Mouse (Mus musculus): Measurements from ENCODE around the gene Rin1. TPM values are rescaled to one million over a fixed set of nuclear protein-coding genes. Genes with fewer than 3 reads are reported as not detected.
A peak's percentile ranks its signal among the peaks of the same experiment; 100 is the strongest.

Rin1 gene
- polyA plus RNA-seq, 1 experiment from 2014 or later = 2.5 TPM

DNA sequence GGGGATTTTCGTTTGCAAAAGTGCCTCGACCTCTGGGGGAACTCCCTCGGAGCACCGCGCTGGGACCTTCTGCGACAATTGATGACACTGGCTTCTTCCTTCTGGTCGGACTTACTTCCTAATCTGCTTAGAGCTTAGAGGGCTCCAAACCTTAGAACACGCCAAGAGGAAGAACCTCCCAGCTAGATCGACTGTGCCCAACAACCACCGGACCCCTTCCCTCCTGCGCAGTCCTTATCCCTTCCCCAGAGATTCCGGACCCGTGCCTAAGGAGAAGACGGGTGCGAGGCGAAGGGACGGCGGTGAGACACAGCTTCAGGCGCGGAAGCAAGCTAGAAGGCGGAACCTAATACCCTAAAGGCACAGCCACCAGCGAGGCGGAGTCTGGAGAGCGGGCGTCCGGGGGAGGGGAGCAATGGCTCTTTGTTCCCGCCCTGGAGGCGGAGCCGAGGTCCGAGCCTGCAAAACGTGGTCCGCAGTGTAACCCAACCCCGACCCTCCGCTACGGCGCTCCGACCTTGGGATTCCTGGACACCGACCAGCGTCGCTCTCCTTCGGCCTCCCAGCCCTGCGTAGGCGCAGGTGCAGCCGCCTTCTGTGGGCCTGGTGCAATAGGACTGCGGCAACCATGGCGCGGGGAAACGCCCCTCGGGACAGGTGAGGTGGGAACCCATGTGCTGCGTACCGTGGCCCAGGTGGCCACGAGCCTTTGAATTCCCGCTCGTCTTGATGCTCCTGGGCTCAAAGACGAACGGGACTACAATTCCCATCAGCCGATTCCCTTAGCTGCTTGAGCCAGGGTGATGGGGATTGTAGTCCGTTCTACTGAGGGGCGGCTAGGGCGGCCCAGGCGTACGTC is 26.4 kb upstream of the Rin1 start, which contains the start of gene Slc29a2:
Gene Slc29a2 (plus strand): TSS at position 240 of the 859 bp plus-strand sequence.
- Histone ChIP-seq H3K4me1 (peaks cover 8% of the 10 kb centered on the region), H3K27ac (peak within 1 kb of the TSS; percentile 76), H3K4me3 (peak within 1 kb of the TSS; percentile 72), H3K9ac (peak within 1 kb of the TSS; percentile 74), H3K4me2 (replicated peaks) (peak within 1 kb of the TSS; percentile 87), H3K9me3 (no peaks in the 10 kb centered on the region), H3K36me3 (peaks cover 19% of the 10 kb centered on the region), H3K27me3 (replicated peaks) (no peaks in the 10 kb centered on the region)
- peak; percentile 95 for ATAC-seq (ENCODE audit: low FRiP score, low read depth)
- under 1% methylated on average over 62 of the region's 62 CpGs for WGBS

DNA sequence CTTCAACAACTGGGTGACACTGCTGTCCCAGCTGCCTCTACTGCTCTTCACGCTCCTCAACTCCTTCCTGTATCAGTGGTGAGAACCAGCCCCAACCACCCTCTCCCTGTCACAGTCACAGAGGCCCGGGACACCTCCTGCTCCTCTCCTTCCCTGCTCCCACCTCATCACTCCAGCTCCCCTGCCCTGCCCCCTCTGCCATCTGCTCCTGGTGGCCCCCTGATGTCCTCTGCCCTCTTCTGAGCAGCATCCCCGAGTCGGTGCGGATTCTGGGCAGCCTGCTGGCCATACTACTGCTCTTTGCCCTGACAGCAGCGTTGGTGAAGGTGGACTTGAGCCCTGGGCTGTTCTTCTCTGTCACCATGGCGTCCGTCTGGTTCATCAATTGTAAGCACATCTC is 24.2 kb upstream of the Rin1 start:
- H3K27me3 ChIP-seq (replicated peaks) = no peaks in the 10 kb centered on the region
- peaks cover 40% of the 10 kb centered on the region for H3K36me3 ChIP-seq
- H3K4me1 ChIP-seq = peaks cover 8% of the 10 kb centered on the region
- no peak overlapping the region for H3K27ac ChIP-seq
- 94% methylated on average over 8 of the region's 8 CpGs for WGBS
- H3K9ac ChIP-seq = no peak overlapping the region
- H3K4me2 ChIP-seq (replicated peaks) = no peak overlapping the region
- ATAC-seq (ENCODE audit: low FRiP score, low read depth) = no peak
- H3K9me3 ChIP-seq = no peaks in the 10 kb centered on the region
- H3K4me3 ChIP-seq = no peak overlapping the region

DNA sequence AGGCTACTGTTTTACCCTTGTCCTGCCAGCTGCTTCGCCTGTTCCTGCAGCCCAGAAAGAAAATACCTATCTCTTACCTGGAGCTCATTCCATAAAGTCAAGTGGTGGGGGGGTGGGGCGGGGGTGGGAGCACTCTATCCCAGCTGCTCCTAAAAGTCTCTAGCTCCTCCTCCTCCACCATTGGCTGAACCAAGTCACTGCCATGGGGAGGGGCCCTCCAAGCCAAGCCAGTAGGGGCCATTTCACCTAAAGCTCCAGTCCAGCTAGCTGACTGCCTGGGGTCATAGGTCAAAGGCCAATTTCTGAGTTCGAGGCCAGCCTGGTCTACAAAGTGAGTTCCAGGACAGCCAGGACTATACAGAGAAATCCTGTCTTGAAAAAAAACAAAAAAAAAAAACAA is 17.6 kb upstream of the Rin1 start:
- ATAC-seq (ENCODE audit: low FRiP score, low read depth) = no peak
- Histone ChIP-seq H3K9me3 (no peaks in the 10 kb centered on the region), H3K4me1 (0 out of 2 replicates have a peak, but pooled peaks cover 2% of the 10 kb centered on the region), H3K27me3 (replicated peaks) (no peaks in the 10 kb centered on the region), H3K9ac (no peak overlapping the region), H3K36me3 (peaks cover 34% of the 10 kb centered on the region), H3K4me2 (replicated peaks) (no peak overlapping the region), H3K4me3 (no peak overlapping the region), H3K27ac (no peak overlapping the region)
- WGBS = 82% methylated on average over 3 of the region's 3 CpGs

DNA sequence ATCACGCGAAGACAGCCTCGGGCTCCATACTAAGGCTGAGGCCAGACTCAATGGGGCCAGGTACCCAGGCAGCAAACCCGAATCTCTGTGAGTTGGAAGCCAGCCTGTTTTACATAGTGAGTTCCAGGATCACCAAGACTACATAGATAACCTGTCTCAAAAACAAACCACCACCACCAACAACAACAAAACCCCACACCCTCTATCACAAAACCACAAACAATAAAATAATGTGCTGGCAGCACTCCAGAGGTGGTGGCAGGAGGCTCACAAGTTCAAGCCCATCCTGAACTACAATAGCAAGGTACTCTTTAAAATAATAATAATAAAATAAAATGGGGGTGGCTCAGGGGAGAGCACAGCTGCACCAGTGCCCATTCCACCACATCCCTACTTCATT is 13.7 kb upstream of the Rin1 start:
- H3K4me1 ChIP-seq = peaks cover 26% of the 10 kb centered on the region
- ATAC-seq (ENCODE audit: low FRiP score, low read depth) = no peak
- no peaks in the 10 kb centered on the region for H3K9me3 ChIP-seq
- H3K4me2 ChIP-seq (replicated peaks) = no peak overlapping the region
- no peak overlapping the region for H3K9ac ChIP-seq
- no peak overlapping the region for H3K27ac ChIP-seq
- H3K36me3 ChIP-seq = peaks cover under 1% of the 10 kb centered on the region; the same call in 1 of the 2 replicates
- no peaks in the 10 kb centered on the region for H3K27me3 ChIP-seq (replicated peaks)
- no peak overlapping the region for H3K4me3 ChIP-seq
- 83% methylated on average over 4 of the region's 4 CpGs for WGBS

DNA sequence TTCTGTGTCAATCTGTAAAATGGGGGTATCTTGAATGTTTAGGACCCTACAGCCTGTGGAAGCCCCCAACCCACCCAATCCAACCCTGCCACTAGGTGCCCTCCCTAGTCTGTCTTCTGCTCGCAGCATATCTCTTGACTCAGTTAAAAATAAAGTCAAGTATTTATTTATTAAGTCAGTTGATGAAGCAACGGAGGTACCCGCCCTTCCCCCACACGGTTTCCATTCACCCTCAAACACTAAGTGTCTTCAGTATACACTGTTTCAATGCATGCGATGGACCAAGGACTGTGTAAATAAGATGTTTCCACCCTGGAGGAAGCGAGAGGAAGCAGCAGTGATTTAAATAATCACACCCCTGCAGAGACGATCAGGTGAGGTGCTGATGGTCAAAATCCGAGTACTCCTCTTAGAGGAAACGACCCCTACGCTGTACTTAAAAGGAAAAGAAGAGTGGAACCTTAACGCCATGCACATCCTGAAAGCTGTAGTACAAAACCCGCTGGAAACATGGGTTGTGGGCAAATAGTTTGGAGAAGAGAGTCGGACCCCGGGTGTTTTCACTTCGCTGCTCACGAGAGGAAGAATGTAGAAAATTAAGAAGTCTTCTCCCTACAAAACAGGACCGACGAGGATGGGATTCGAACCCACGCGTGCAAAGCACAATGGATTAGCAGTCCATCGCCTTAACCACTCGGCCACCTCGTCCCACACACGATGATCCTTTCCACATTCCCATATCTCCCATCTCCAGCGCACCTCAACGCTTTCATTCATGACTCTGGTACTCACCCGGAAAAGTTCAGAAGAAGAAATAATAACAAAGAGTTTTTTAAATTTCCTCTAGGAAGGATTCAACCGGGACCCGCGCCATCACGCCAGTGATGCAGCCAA is 12.4 kb upstream of the Rin1 start:
- peak overlapping the region; percentile 89 for H3K4me3 ChIP-seq
- 7% methylated on average over 32 of the region's 32 CpGs for WGBS
- H3K9me3 ChIP-seq = no peaks in the 10 kb centered on the region
- no peaks in the 10 kb centered on the region for H3K27me3 ChIP-seq (replicated peaks)
- H3K36me3 ChIP-seq = 0 out of 2 replicates have a peak, but pooled peaks cover 4% of the 10 kb centered on the region
- H3K4me2 ChIP-seq (replicated peaks) = peak overlapping the region; percentile 98
- peak overlapping the region; percentile 76 for H3K9ac ChIP-seq
- peaks cover 37% of the 10 kb centered on the region for H3K4me1 ChIP-seq
- H3K27ac ChIP-seq = peak overlapping the region; percentile 50; the same call in 1 of the 2 replicates
- ATAC-seq (ENCODE audit: low FRiP score, low read depth) = peak; percentile 59

DNA sequence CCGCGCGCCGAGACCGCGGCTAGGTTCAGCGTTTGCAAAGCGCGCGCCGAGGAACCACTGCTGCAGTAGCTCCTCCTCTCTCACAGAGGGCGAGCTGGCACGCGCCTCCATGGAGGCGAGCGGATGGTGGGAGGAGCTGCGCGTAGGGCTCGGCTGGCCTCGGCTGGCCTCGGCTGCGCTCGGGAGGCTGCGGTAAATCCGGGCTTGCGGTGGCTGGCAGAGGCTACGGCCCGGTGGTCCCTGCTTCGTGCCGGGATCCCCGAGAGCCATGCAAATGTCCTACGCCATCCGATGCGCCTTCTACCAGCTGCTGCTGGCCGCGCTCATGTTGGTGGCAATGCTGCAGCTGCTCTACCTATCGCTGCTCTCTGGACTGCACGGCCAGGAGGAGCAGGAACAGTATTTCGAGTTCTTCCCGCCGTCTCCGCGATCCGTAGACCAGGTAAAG is 11.5 kb upstream of the Rin1 start, which contains the start of the genes B4gat1 and AC124502.3:
Gene B4gat1 (plus strand): TSS at position 118 of the 448 bp plus-strand sequence.
Gene AC124502.3 (plus strand): TSS at position 183 of the 448 bp plus-strand sequence.
- under 1% methylated on average over 44 of the region's 44 CpGs for WGBS
- peak within 1 kb of the TSS; percentile 76 for H3K9ac ChIP-seq

DNA sequence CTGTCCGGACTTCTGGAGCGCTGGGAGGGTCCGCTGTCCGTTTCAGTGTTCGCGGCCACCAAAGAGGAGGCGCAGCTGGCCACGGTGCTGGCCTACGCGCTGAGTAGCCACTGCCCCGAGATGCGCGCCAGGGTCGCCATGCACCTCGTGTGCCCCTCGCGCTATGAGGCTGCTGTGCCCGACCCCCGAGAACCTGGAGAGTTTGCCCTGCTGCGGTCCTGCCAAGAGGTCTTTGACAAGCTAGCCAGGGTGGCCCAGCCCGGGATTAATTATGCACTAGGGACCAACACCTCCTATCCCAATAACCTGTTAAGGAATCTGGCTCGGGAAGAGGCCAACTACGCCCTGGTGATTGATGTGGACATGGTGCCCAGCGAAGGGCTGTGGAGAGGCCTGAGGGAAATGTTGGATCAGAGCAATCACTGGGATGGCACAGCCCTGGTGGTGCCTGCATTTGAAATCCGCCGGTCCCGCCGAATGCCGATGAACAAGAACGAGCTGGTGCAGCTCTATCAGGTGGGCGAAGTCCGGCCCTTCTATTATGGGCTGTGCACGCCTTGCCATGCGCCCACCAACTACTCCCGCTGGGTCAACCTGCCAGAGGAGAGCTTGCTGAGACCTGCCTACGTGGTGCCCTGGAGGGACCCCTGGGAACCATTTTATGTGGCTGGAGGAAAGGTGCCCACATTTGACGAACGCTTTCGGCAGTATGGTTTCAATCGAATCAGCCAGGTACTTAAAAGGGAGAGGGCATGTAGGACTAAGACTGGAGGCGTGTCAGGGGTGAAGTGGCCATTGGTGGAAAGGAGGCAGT is 10.8 kb upstream of the Rin1 start:
- H3K9ac ChIP-seq = peak overlapping the region; percentile 76
- H3K9me3 ChIP-seq = no peaks in the 10 kb centered on the region
- H3K4me2 ChIP-seq (replicated peaks) = peak overlapping the region; percentile 98
- ATAC-seq (ENCODE audit: low FRiP score, low read depth) = peak; percentile 18
- H3K27ac ChIP-seq = peak overlapping the region; percentile 12; the same call in 1 of the 2 replicates
- no peaks in the 10 kb centered on the region for H3K27me3 ChIP-seq (replicated peaks)
- 13% methylated on average over 41 of the region's 41 CpGs for WGBS
- H3K36me3 ChIP-seq = peaks cover 9% of the 10 kb centered on the region; the same call in 1 of the 2 replicates
- peak overlapping the region; percentile 89 for H3K4me3 ChIP-seq
- peaks cover 37% of the 10 kb centered on the region for H3K4me1 ChIP-seq

More for the DNA sequence above, 11.5 kb upstream of the Rin1 start, which contains the start of the genes B4gat1 and AC124502.3:
- Histone ChIP-seq H3K9me3 (no peaks in the 10 kb centered on the region), H3K4me1 (peaks cover 37% of the 10 kb centered on the region), H3K27ac (peak within 1 kb of the TSS; percentile 50; the same call in 1 of the 2 replicates), H3K4me3 (peak within 1 kb of the TSS; percentile 89), H3K27me3 (replicated peaks) (no peaks in the 10 kb centered on the region), H3K36me3 (0 out of 2 replicates have a peak, but pooled peaks cover 5% of the 10 kb centered on the region), H3K4me2 (replicated peaks) (peak within 1 kb of the TSS; percentile 98)
- peak; percentile 93 for ATAC-seq (ENCODE audit: low FRiP score, low read depth)

DNA sequence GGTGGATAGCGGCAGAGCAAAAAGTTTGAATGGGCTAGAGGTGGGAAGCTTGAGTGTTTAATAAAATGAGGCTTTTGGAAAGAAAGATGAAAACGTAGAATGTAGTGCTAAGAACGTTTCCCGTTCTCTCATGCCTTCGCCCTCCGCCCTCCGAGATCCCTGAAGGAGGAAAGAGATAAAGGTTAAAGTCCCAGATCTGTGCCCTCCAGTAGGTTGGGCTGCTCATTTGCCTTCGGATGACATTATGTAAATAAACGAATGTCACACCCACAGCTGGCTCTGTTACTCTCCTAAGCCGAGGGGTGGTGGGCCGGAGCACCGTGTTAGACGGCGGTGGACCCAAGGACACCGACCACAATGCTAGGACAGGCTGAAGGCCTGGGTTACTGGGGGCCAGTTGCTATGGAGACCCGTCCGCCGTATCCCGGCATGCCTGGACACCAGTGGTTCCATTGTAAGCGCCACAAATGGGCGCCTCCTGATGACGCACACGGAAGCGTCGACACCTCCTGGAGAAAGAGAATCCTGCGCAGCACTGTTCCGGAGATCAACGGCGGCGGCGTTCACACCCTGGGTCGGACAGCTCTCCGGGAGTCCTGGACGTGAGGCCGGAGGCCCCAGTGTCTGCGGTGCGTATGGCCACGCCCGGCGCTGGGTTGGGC is 9.3 kb upstream of the Rin1 start, which contains the start of gene Brms1:
Gene Brms1 (plus strand): TSS at position 493 of the 662 bp plus-strand sequence.
- Histone ChIP-seq H3K27me3 (replicated peaks) (no peaks in the 10 kb centered on the region), H3K9ac (peak within 1 kb of the TSS; percentile 81), H3K4me3 (peak within 1 kb of the TSS; percentile 89), H3K9me3 (no peaks in the 10 kb centered on the region), H3K27ac (0 out of 2 replicates have a peak within 1 kb of the TSS, but pooled peaks have one; percentile 42), H3K4me2 (replicated peaks) (peak within 1 kb of the TSS; percentile 98), H3K36me3 (peaks cover 13% of the 10 kb centered on the region), H3K4me1 (peaks cover 37% of the 10 kb centered on the region)
- WGBS = 9% methylated on average over 40 of the region's 40 CpGs
- peak; percentile 64 for ATAC-seq (ENCODE audit: low FRiP score, low read depth)

DNA sequence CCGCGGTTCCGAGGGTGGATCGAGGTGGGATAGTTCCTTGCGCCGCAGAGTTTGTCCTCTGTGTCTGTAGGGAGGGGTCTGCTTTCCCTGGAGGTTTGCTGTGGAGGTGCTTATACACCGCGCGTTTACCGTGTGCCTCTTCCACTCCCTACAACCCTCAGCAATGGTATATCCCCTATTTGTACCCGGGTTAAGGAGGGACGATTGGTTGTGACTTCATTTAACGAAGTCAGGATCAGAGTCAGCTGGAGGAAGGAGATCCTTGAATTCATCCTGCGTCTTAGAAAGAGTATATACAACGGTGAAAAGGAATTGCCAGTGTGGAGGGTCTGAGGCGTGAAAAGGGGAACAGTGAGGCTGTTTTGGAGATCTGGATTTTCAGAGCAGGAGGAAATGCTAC is 8.7 kb upstream of the Rin1 start:
- WGBS = 2% methylated on average over 16 of the region's 16 CpGs
- ATAC-seq (ENCODE audit: low FRiP score, low read depth) = no peak
- Histone ChIP-seq H3K4me1 (peaks cover 37% of the 10 kb centered on the region), H3K4me2 (replicated peaks) (peak overlapping the region; percentile 98), H3K27me3 (replicated peaks) (no peaks in the 10 kb centered on the region), H3K4me3 (peak overlapping the region; percentile 89), H3K27ac (0 out of 2 replicates have a peak overlapping the region, but pooled peaks have one; percentile 42), H3K9ac (peak overlapping the region; percentile 81), H3K36me3 (peaks cover 18% of the 10 kb centered on the region), H3K9me3 (no peaks in the 10 kb centered on the region)

DNA sequence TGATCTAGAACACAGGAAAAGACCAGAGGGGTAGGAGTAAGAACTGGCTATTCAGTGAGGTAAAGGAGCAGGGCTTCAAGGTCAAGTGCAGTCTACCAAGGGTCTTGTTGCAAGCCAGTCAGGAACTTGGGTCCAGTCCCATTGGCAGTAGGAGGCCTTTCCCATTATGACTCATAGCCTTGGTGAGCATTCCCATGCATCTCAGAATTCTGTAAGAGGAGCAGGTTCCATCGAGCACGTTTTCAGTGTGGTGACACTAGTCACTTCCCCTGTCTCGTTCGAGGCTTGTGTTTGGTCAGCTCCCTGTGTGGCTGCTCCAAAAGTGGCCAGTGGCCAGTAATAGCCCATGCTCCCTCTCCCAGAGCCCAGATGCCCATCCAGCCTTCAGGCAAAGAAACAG is 4.8 kb upstream of the Rin1 start:
- ATAC-seq (ENCODE audit: low FRiP score, low read depth) = no peak
- Histone ChIP-seq H3K36me3 (peaks cover 53% of the 10 kb centered on the region), H3K4me2 (replicated peaks) (no peak overlapping the region), H3K4me1 (peaks cover 25% of the 10 kb centered on the region), H3K9me3 (no peaks in the 10 kb centered on the region), H3K9ac (no peak overlapping the region), H3K27ac (no peak overlapping the region), H3K27me3 (replicated peaks) (peaks cover 7% of the 10 kb centered on the region), H3K4me3 (no peak overlapping the region)
- WGBS = 85% methylated on average over 4 of the region's 4 CpGs

Data from neural tube, embryonic 12.5 days (tissue).